Mouse (Mus musculus): ENCODE results near the gene Zap70. TPM values are rescaled to one million over a fixed set of nuclear protein-coding genes. Genes with fewer than 3 reads are reported as not detected.
A peak's percentile ranks its signal among the peaks of the same experiment; 100 is the strongest.

Gene Zap70
- polyA plus RNA-seq, 1 experiment from 2014 or later, result 0.54 TPM

DNA sequence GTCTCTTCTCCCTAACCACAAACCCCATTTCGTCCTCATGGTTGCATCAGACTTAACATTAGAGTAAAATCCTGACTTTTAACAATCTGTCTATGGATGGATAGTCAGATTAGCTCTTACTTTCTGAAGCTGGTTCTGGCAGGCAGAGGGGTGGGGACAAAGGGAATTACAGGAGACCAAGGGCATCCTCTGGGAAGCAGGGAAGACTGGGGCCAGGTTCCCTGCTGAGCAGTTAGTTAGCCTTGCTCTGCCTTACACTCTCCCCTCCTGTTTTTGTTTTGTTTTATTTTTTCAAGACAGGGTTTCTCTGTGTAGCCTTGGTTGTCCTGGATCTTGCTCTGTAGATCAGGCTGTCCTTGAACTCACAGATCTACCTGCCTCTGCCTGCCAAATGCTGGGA is 8.4 kb downstream of the Zap70 start:
- 90% methylated on average over 1 of the region's 1 CpGs for WGBS
- H3K36me3 ChIP-seq (ENCODE audit: insufficient read depth, low read length), result no peaks in the 10 kb centered on the region
- H3K4me1 ChIP-seq (ENCODE audit: insufficient read depth, low read length), result 0 out of 2 replicates have a peak, but pooled peaks cover 4% of the 10 kb centered on the region
- H3K27me3 ChIP-seq (ENCODE audit: insufficient read depth, low read length), result peaks cover 9% of the 10 kb centered on the region
- H3K4me3 ChIP-seq (ENCODE audit: low read length), result no peak overlapping the region
- H3K27ac ChIP-seq (ENCODE audit: low read length), result no peak overlapping the region
- H3K4me2 ChIP-seq (replicated peaks; ENCODE audit: low read depth, low read length), result no peak overlapping the region
- no peaks in the 10 kb centered on the region for H3K9me3 ChIP-seq (ENCODE audit: low read length)
- no peak for ATAC-seq (ENCODE audit: low FRiP score, low TSS enrichment)
- no peak overlapping the region for H3K9ac ChIP-seq (replicated peaks; ENCODE audit: low read length)

GRCm38 (mm10) chr1:36770998-36771397 is 9.4 kb downstream of the Zap70 start:
- Histone ChIP-seq H3K4me2 (replicated peaks; ENCODE audit: low read depth, low read length) (peak overlapping the region; percentile 53), H3K27me3 (ENCODE audit: insufficient read depth, low read length) (peaks cover 9% of the 10 kb centered on the region), H3K27ac (ENCODE audit: low read length) (no peak overlapping the region), H3K36me3 (ENCODE audit: insufficient read depth, low read length) (no peaks in the 10 kb centered on the region), H3K4me1 (ENCODE audit: insufficient read depth, low read length) (0 out of 2 replicates have a peak, but pooled peaks cover 4% of the 10 kb centered on the region), H3K4me3 (ENCODE audit: low read length) (peak overlapping the region; percentile 26), H3K9me3 (ENCODE audit: low read length) (no peaks in the 10 kb centered on the region; the same call in 1 of the 2 replicates), H3K9ac (replicated peaks; ENCODE audit: low read length) (no peak overlapping the region)
- no peak for ATAC-seq (ENCODE audit: low FRiP score, low TSS enrichment)
- 17% methylated on average over 27 of the region's 27 CpGs for WGBS

DNA sequence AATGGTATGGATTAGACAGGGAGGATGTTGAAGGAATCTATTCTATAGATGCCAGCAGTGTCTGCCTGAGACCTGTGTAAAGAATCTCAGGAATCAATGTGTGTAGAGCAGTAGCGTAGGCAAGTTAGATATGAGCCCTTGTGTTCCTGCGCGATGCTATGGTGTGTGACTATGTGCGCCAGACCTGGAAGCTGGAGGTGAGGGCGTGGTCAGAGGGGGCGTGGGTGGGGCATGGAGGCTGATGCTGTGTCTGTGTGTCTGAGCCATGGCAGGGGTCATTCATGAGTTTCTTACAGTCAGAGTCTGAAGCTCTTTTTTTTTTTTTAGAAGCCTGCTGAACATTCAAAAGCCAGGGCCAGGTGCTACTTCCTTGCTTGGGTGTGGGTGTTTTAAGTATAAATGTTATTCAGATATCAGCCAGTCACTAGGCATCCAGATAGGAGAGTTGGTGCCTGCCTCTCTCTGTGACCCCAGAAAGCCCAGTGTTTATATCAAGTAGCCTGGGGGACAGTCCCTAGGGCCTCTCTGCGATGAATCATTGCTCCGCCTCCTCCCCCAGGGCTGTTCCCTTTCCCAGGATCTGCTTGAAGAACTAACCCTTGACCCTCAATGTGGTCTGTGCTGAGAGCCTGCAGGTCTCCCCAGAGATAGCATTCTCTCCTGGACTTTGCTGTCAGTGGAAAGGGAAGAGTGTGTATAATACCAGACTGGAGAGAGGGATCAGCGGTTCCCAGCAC is 10.8 kb downstream of the Zap70 start:
- Histone ChIP-seq H3K4me3 (ENCODE audit: low read length) (no peak overlapping the region), H3K4me2 (replicated peaks; ENCODE audit: low read depth, low read length) (no peak overlapping the region), H3K36me3 (ENCODE audit: insufficient read depth, low read length) (no peaks in the 10 kb centered on the region), H3K9me3 (ENCODE audit: low read length) (no peaks in the 10 kb centered on the region; the same call in 1 of the 2 replicates), H3K27me3 (ENCODE audit: insufficient read depth, low read length) (peaks cover 9% of the 10 kb centered on the region), H3K27ac (ENCODE audit: low read length) (no peak overlapping the region), H3K4me1 (ENCODE audit: insufficient read depth, low read length) (0 out of 2 replicates have a peak, but pooled peaks cover 4% of the 10 kb centered on the region), H3K9ac (replicated peaks; ENCODE audit: low read length) (no peak overlapping the region)
- 76% methylated on average over 9 of the region's 9 CpGs for WGBS
- no peak for ATAC-seq (ENCODE audit: low FRiP score, low TSS enrichment)

- H3K4me2 ChIP-seq (replicated peaks; ENCODE audit: low read depth, low read length), result no peak overlapping the region
- H3K9me3 ChIP-seq (ENCODE audit: low read length), result no peaks in the 10 kb centered on the region
- no peak overlapping the region for H3K9ac ChIP-seq (replicated peaks; ENCODE audit: low read length)
- H3K4me3 ChIP-seq (ENCODE audit: low read length), result no peak overlapping the region
- no peaks in the 10 kb centered on the region for H3K27me3 ChIP-seq (ENCODE audit: insufficient read depth, low read length)
- H3K27ac ChIP-seq (ENCODE audit: low read length), result no peak overlapping the region
- 81% methylated on average over 13 of the region's 13 CpGs for WGBS
- ATAC-seq (ENCODE audit: low FRiP score, low TSS enrichment), result no peak
- H3K36me3 ChIP-seq (ENCODE audit: insufficient read depth, low read length), result no peaks in the 10 kb centered on the region
- H3K4me1 ChIP-seq (ENCODE audit: insufficient read depth, low read length), result no peaks in the 10 kb centered on the region
These were observed 19.2 kb downstream of the Zap70 start for GRCm38 (mm10) chr1:36780793-36781192.

DNA sequence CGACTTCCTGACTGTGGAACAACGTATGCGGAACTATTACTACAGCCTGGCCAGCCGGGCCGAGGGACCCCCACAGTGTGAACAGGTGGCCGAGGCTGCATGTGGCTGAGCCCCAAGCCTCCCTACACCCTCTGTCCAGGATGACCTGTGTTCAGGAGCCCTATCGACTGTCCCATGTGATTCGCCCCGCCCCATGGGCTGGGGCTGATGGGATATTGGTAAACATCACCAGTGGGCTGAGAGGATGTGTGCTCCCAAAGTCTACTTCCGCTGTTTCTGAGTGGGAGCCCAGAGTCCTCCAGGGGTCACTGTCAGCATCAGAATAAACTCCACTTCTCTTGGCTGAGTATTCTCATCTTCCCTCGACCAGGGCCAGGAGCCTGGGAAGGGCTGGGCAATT is 20.9 kb downstream of the Zap70 start:
- H3K4me3 ChIP-seq (ENCODE audit: low read length), result no peak overlapping the region
- no peak for ATAC-seq (ENCODE audit: low FRiP score, low TSS enrichment)
- H3K9me3 ChIP-seq (ENCODE audit: low read length), result no peaks in the 10 kb centered on the region
- H3K9ac ChIP-seq (replicated peaks; ENCODE audit: low read length), result no peak overlapping the region
- H3K4me1 ChIP-seq (ENCODE audit: insufficient read depth, low read length), result no peaks in the 10 kb centered on the region
- H3K27me3 ChIP-seq (ENCODE audit: insufficient read depth, low read length), result no peaks in the 10 kb centered on the region
- 71% methylated on average over 11 of the region's 11 CpGs for WGBS
- H3K27ac ChIP-seq (ENCODE audit: low read length), result no peak overlapping the region
- no peak overlapping the region for H3K4me2 ChIP-seq (replicated peaks; ENCODE audit: low read depth, low read length)
- H3K36me3 ChIP-seq (ENCODE audit: insufficient read depth, low read length), result no peaks in the 10 kb centered on the region

- no peak overlapping the region for H3K27ac ChIP-seq (ENCODE audit: low read length)
- H3K4me3 ChIP-seq (ENCODE audit: low read length), result peak overlapping the region; percentile 44
- H3K4me2 ChIP-seq (replicated peaks; ENCODE audit: low read depth, low read length), result peak overlapping the region; percentile 90
- H3K27me3 ChIP-seq (ENCODE audit: insufficient read depth, low read length), result no peaks in the 10 kb centered on the region
- peak overlapping the region; percentile 53 for H3K9ac ChIP-seq (replicated peaks; ENCODE audit: low read length)
- WGBS, result 5% methylated on average over 20 of the region's 20 CpGs
- no peaks in the 10 kb centered on the region for H3K36me3 ChIP-seq (ENCODE audit: insufficient read depth, low read length)
- ATAC-seq (ENCODE audit: low FRiP score, low TSS enrichment), result peak; percentile 60; the same call in 1 of the 2 replicates
- no peaks in the 10 kb centered on the region for H3K9me3 ChIP-seq (ENCODE audit: low read length)
- H3K4me1 ChIP-seq (ENCODE audit: insufficient read depth, low read length), result no peaks in the 10 kb centered on the region
These were observed 23.0 kb downstream of the Zap70 start for GRCm38 (mm10) chr1:36784365-36785134.

DNA sequence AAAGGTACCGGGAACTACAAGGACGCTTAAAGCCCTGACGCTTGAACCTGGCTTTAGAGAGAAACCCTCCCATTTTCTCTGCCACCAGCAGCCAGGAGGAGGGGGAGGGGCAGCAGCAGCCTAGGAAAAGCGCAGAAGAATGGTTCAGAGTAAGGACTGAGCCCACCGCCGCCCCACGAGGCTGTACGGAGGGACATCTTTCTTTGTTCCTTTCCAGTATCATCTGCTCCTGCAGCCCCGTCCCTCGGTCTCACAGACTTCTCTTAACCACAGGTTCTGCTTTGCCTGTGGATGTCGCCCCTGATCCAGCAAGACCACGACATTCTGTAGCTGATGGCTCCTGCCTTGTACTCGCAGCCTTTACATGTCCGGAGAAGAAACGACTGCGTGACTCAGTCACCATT is 23.6 kb downstream of the Zap70 start:
- peak overlapping the region; percentile 44 for H3K4me3 ChIP-seq (ENCODE audit: low read length)
- H3K9ac ChIP-seq (replicated peaks; ENCODE audit: low read length), result peak overlapping the region; percentile 53
- 0% methylated on average over 16 of the region's 16 CpGs for WGBS
- ATAC-seq (ENCODE audit: low FRiP score, low TSS enrichment), result peak; percentile 32; the same call in 1 of the 2 replicates
- no peaks in the 10 kb centered on the region for H3K9me3 ChIP-seq (ENCODE audit: low read length)
- H3K4me1 ChIP-seq (ENCODE audit: insufficient read depth, low read length), result no peaks in the 10 kb centered on the region
- H3K27me3 ChIP-seq (ENCODE audit: insufficient read depth, low read length), result no peaks in the 10 kb centered on the region
- H3K36me3 ChIP-seq (ENCODE audit: insufficient read depth, low read length), result no peaks in the 10 kb centered on the region
- no peak overlapping the region for H3K27ac ChIP-seq (ENCODE audit: low read length)
- peak overlapping the region; percentile 90 for H3K4me2 ChIP-seq (replicated peaks; ENCODE audit: low read depth, low read length)

DNA sequence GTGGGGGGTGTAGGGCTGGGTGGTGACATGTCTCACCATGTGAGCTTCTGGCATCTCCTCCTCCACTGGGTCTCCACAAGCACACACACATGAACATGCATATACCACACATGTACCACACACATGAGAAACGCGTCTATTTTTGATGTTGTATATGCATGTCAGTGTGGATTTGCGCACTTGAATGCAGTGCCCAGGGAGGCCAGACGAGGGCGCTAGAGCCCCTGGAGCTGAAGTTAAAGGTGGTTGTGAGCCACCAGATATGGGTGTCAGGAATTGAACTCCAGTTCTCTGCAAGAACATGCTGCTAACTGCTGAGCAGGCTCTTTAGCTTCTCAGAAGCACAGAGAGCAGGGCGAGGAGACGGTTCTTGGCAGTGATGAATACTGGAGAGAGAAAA is 24.8 kb downstream of the Zap70 start:
- ATAC-seq (ENCODE audit: low FRiP score, low TSS enrichment), result no peak

GRCm38 (mm10) chr1:36789416-36789815 is 27.8 kb downstream of the Zap70 start:
- Histone ChIP-seq H3K27me3 (ENCODE audit: insufficient read depth, low read length) (no peaks in the 10 kb centered on the region), H3K4me2 (replicated peaks; ENCODE audit: low read depth, low read length) (no peak overlapping the region), H3K4me3 (ENCODE audit: low read length) (no peak overlapping the region), H3K9ac (replicated peaks; ENCODE audit: low read length) (no peak overlapping the region), H3K36me3 (ENCODE audit: insufficient read depth, low read length) (peaks cover 23% of the 10 kb centered on the region), H3K9me3 (ENCODE audit: low read length) (no peaks in the 10 kb centered on the region), H3K27ac (ENCODE audit: low read length) (no peak overlapping the region), H3K4me1 (ENCODE audit: insufficient read depth, low read length) (no peaks in the 10 kb centered on the region)
- ATAC-seq (ENCODE audit: low FRiP score, low TSS enrichment), result no peak
- WGBS, result 81% methylated on average over 8 of the region's 8 CpGs

More for the DNA sequence above, 24.8 kb downstream of the Zap70 start:
- no peaks in the 10 kb centered on the region for H3K27me3 ChIP-seq (ENCODE audit: insufficient read depth, low read length)
- no peak overlapping the region for H3K9ac ChIP-seq (replicated peaks; ENCODE audit: low read length)
- no peak overlapping the region for H3K4me3 ChIP-seq (ENCODE audit: low read length)
- no peaks in the 10 kb centered on the region for H3K9me3 ChIP-seq (ENCODE audit: low read length)
- no peak overlapping the region for H3K27ac ChIP-seq (ENCODE audit: low read length)
- WGBS, result 92% methylated on average over 7 of the region's 7 CpGs
- no peak overlapping the region for H3K4me2 ChIP-seq (replicated peaks; ENCODE audit: low read depth, low read length)
- 0 out of 2 replicates have a peak, but pooled peaks cover under 1% of the 10 kb centered on the region for H3K36me3 ChIP-seq (ENCODE audit: insufficient read depth, low read length)
- no peaks in the 10 kb centered on the region for H3K4me1 ChIP-seq (ENCODE audit: insufficient read depth, low read length)

DNA sequence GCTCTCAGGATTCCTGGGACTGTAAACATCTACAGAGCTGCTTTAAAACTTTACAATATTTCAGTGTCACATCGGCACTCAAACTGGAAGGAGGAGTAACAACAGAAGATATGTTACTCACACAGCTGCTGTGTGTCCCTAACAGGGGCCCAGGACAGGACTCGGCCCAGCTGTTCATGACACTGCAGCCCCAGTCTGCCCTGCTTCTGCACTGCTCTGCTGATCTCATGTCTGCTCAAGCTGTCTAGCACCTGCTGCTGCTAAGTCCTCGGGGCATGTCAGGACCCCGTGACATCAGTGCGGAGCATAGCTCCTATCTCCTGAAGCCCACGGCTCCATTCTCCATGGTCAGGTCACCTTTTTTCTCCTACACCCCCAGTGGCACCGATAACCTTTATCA is 35.1 kb downstream of the Zap70 start:
- peaks cover 82% of the 10 kb centered on the region for H3K36me3 ChIP-seq (ENCODE audit: insufficient read depth, low read length)
- H3K27me3 ChIP-seq (ENCODE audit: insufficient read depth, low read length), result no peaks in the 10 kb centered on the region
- H3K4me2 ChIP-seq (replicated peaks; ENCODE audit: low read depth, low read length), result no peak overlapping the region
- H3K4me3 ChIP-seq (ENCODE audit: low read length), result no peak overlapping the region
- no peaks in the 10 kb centered on the region for H3K4me1 ChIP-seq (ENCODE audit: insufficient read depth, low read length)
- 71% methylated on average over 7 of the region's 7 CpGs for WGBS
- no peak overlapping the region for H3K9ac ChIP-seq (replicated peaks; ENCODE audit: low read length)
- no peaks in the 10 kb centered on the region for H3K9me3 ChIP-seq (ENCODE audit: low read length)
- H3K27ac ChIP-seq (ENCODE audit: low read length), result no peak overlapping the region
- ATAC-seq (ENCODE audit: low FRiP score, low TSS enrichment), result no peak
